Mouse (Mus musculus) left cerebral cortex, adult 9 months (tissue): ENCODE results near the gene Gm38100.

Source experiments
- DNase-seq, 2 experiments: peaks; one replicate each; pipeline ENCODE4 v3.0.0; 2022; ENCODE audit warnings: low spot score in 2 of 2

Gm38100 gene

GRCm38 (mm10) chr1:175967004-175967745 lies 47.0 kb downstream of the Gm38100 start:
- no peak for DNase-seq

- no peak for DNase-seq
Observed at GRCm38 (mm10) chr1:175970710-175971109, 50.6 kb downstream of the Gm38100 start.
